Mouse (Mus musculus) MN1 (cell line): Measurements from ENCODE around the gene Slc39a11.
A peak's percentile ranks its signal among the peaks of the same experiment; 100 is the strongest.
"Not testable (repeated sequence)": the region's sequence is repeated elsewhere in the genome, so short reads cannot be mapped to it uniquely, and the experiment has no call there.

Source experiments
- DNase-seq: peaks from one replicate; pipeline ENCODE4 v3.0.0-alpha.2; 2016; ENCODE audit warnings: low spot score

Gene Slc39a11

GRCm38 (mm10) chr11:113667122-113667521 lies 17.2 kb upstream of the Slc39a11 start:
- no peak for DNase-seq

- DNase-seq, result no peak
These were observed 16.8 kb upstream of the Slc39a11 start for GRCm38 (mm10) chr11:113666648-113667047.

GRCm38 (mm10) chr11:113666205-113666604 lies 16.3 kb upstream of the Slc39a11 start:
- peak; percentile 64 for DNase-seq

GRCm38 (mm10) chr11:113664279-113664678 lies 14.4 kb upstream of the Slc39a11 start:
- no peak for DNase-seq

- no peak for DNase-seq
These were observed 12.0 kb upstream of the Slc39a11 start for GRCm38 (mm10) chr11:113661835-113662351.

- no peak for DNase-seq
These were observed 11.1 kb upstream of the Slc39a11 start for GRCm38 (mm10) chr11:113660940-113661339.

GRCm38 (mm10) chr11:113660213-113660612 lies 10.3 kb upstream of the Slc39a11 start:
- not testable (repeated sequence) for DNase-seq

- DNase-seq, result no peak
These were observed 8.9 kb upstream of the Slc39a11 start for GRCm38 (mm10) chr11:113658763-113659162.

GRCm38 (mm10) chr11:113658319-113658718 lies 8.4 kb upstream of the Slc39a11 start:
- DNase-seq, result no peak

- DNase-seq, result no peak
These were observed 7.3 kb upstream of the Slc39a11 start for GRCm38 (mm10) chr11:113657221-113657620.

- no peak for DNase-seq
These were observed 6.6 kb upstream of the Slc39a11 start for GRCm38 (mm10) chr11:113656511-113656932.

- no peak for DNase-seq
These were observed 4.8 kb upstream of the Slc39a11 start for GRCm38 (mm10) chr11:113654561-113655270.

GRCm38 (mm10) chr11:113654105-113654504 lies 4.2 kb upstream of the Slc39a11 start:
- DNase-seq, result no peak

GRCm38 (mm10) chr11:113652516-113652915 lies 2.6 kb upstream of the Slc39a11 start:
- no peak for DNase-seq

- no peak for DNase-seq
These were observed 2.0 kb upstream of the Slc39a11 start for GRCm38 (mm10) chr11:113651907-113652273.

GRCm38 (mm10) chr11:113651206-113651906 lies 1.5 kb upstream of the Slc39a11 start:
- peak; percentile 51 for DNase-seq

- no peak for DNase-seq
These were observed 1.1 kb downstream of the Slc39a11 start, which contains the start of gene Cog1 for GRCm38 (mm10) chr11:113648690-113649352. Gene Cog1 (plus strand): TSS chr11:113649169.

- peak; percentile 86 for DNase-seq
These were observed 1.7 kb downstream of the Slc39a11 start for GRCm38 (mm10) chr11:113648152-113648551.

GRCm38 (mm10) chr11:113645181-113645580 lies 4.7 kb downstream of the Slc39a11 start:
- DNase-seq, result no peak

- DNase-seq, result no peak
These were observed 11.2 kb downstream of the Slc39a11 start for GRCm38 (mm10) chr11:113638680-113639079.

- no peak for DNase-seq
These were observed 15.2 kb downstream of the Slc39a11 start for GRCm38 (mm10) chr11:113634699-113635121.

GRCm38 (mm10) chr11:113633398-113633797 lies 16.5 kb downstream of the Slc39a11 start:
- no peak for DNase-seq

- no peak for DNase-seq
These were observed 17.6 kb downstream of the Slc39a11 start for GRCm38 (mm10) chr11:113632303-113632702.
